Mouse (Mus musculus): Measurements from ENCODE around the gene 1700020A23Rik.

DNA sequence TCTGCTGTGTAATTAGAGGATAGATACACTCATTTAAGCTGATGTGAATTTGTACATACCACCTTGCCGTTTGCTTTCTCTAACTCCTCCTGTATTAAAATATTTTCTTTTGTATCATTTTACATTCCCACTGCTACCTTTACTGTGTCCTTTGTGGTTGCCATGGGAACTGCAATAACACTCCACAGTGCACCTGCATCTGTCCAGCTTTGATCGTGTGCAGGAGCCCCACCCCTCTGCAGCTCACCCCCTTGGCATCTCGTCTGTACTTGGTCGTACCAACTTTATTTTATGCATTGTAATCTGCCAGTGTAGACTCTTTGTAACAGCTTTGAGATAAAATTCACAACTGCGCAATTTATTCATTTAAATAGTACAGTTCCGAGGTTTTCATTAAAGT lies 21.2 kb upstream of the 1700020A23Rik start:
- TF ChIP-seq ZNF384 (IDR thresholded peaks at IDR 0.05; ENCODE audit: low read depth, low read length), result no peak
- no peak for TF ChIP-seq ZC3H11A (IDR thresholded peaks at IDR 0.05; ENCODE audit: borderline replicate concordance, low read depth, low read length)
- TF ChIP-seq CHD2 (IDR thresholded peaks at IDR 0.05; ENCODE audit: low read depth, low read length), result no peak
- TF ChIP-seq HCFC1 (IDR thresholded peaks at IDR 0.05; ENCODE audit: borderline replicate concordance, insufficient read depth, low read length), result no peak

All from ES-E14 (cell line).